Comparison of ENCODE assay signal across 8 mouse cellular contexts in the genomic region with DNA sequence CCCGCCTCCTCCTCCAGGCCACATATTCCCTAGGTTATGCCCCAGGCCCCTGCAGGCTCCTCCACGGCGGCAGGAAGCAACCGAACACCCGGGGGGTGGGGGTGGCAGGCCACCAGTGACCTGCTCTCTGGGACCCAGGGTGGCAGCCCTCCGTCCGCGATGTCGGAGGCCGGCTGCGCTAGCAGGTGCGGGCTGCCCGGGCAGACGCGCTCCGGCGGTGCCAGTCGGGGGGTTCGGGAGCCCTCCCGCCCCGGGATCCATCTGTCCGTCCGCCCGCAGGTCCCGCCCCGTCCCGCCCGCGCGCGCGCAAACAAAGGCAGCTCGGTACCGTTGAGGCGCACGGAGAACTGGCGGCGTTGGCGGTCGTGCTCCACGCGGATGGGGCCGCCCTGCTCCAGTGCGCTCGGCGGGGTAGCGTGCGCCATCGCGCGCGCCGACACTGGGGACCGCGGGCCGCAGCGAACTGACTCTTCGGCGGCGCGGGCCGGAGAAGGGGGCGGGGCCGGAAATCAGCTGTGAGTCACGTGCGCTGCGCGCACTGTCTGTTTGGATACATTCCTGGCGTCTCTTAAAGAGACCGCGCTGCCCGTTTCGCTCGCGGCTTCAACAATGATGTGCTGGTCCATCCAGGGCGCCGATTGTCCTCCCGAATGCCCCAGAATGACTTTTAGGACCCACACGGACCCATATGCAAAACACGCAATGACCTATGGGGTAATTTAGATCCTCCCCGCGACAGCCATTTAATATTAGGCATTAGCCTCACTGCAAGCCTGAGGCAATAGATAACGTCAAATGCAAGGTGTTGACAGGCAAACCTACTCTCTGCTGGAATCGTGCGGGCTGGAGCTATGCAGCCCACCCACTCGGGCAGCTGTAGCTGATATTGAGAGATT. TPM values are rescaled to one million over a fixed set of nuclear protein-coding genes. Genes with fewer than 3 reads are reported as not detected.
DNase-seq lines count a peak whose midpoint lies in the region; ATAC-seq and TF ChIP-seq lines count a peak whose summit lies in the region.

No protein-coding gene starts in this region.

- under 1% methylated on average over 85 of the region's 86 CpGs for WGBS in heart, embryonic 12.5 days
- WGBS in kidney, embryonic 16.5 days, result 0% methylated on average over 86 of the region's 86 CpGs
- under 1% methylated on average over 86 of the region's 86 CpGs for WGBS in liver, adult 2 months

- H3K9me3 ChIP-seq in heart, embryonic 12.5 days (replicated peaks), result no peaks in the 10 kb centered on the region
- no peaks in the 10 kb centered on the region for H3K9me3 ChIP-seq in kidney, embryonic 16.5 days (ENCODE audit: low read length)

- ATAC-seq in erythroblast, adult 5-6 weeks (replicated peaks; ENCODE audit: low FRiP score, poor library complexity, severe bottlenecking), result peak; percentile 89
- peak; percentile 92 for ATAC-seq in heart, embryonic 12.5 days (ENCODE audit: insufficient number of reproducible peaks, low FRiP score)
- peak; percentile 86 for ATAC-seq in kidney, embryonic 16.5 days (ENCODE audit: low FRiP score, low TSS enrichment)
- peak; percentile 87 for ATAC-seq in monocyte, adult 5-6 weeks (replicated peaks; ENCODE audit: insufficient number of reproducible peaks, low FRiP score, low TSS enrichment, poor library complexity, severe bottlenecking)

- peak overlapping the region; percentile 78 for H3K27ac ChIP-seq in heart, embryonic 12.5 days (ENCODE audit: poor library complexity, severe bottlenecking)
- peak overlapping the region; percentile 76 for H3K27ac ChIP-seq in kidney, embryonic 16.5 days (ENCODE audit: low read length)
- peak overlapping the region; percentile 65 for H3K27ac ChIP-seq in liver, adult 2 months (replicated peaks; ENCODE audit: insufficient read depth, low read depth, low read length)

- peak; percentile 91 for DNase-seq in CD4-positive helper T cell, adult 2 months (ENCODE audit: low read depth, low spot score)
- DNase-seq in brain, embryonic 14.5 days (ENCODE audit: low read depth), result peak; percentile 96
- peak; percentile 58 for DNase-seq in liver, adult 2 months (ENCODE audit: extremely low read depth, low read depth, low spot score)
- DNase-seq in spleen, postnatal 36 days (ENCODE audit: low spot score in 2 of 2), result peak; percentile 87 to 91

- no peaks in the 10 kb centered on the region for H3K27me3 ChIP-seq in heart, embryonic 12.5 days (replicated peaks)
- H3K27me3 ChIP-seq in kidney, embryonic 16.5 days (ENCODE audit: insufficient read depth, low read length), result no peaks in the 10 kb centered on the region
- no peaks in the 10 kb centered on the region for H3K27me3 ChIP-seq in liver, adult 2 months (ENCODE audit: control insufficient read depth, insufficient read depth, low read length)

- TF ChIP-seq POLR2A in brain, embryonic 14.5 days (IDR thresholded peaks at IDR 0.05; ENCODE audit: borderline replicate concordance, extremely low read depth, insufficient read depth, insufficient read length, poor library complexity, severe bottlenecking), result peak; percentile 58; the same call in 1 of the 2 replicates
- peak; percentile 64 for TF ChIP-seq POLR2A in liver, adult 2 months (IDR thresholded peaks at IDR 0.05; ENCODE audit: extremely low read depth, insufficient read depth, low read length)

- no peak for TF ChIP-seq CTCF in brain, embryonic 14.5 days (IDR thresholded peaks at IDR 0.05; ENCODE audit: borderline replicate concordance, extremely low read depth, insufficient read depth, insufficient read length)
- TF ChIP-seq CTCF in liver, adult 2 months (IDR thresholded peaks at IDR 0.05; ENCODE audit: low read depth, low read length), result no peak

- H3K4me1 ChIP-seq in heart, embryonic 12.5 days (replicated peaks), result peaks cover 43% of the 10 kb centered on the region
- peaks cover 36% of the 10 kb centered on the region for H3K4me1 ChIP-seq in kidney, embryonic 16.5 days (ENCODE audit: insufficient read depth, low read length)
- peaks cover 15% of the 10 kb centered on the region for H3K4me1 ChIP-seq in liver, adult 2 months (ENCODE audit: control insufficient read depth, insufficient read depth, low read length)

- peaks cover 2% of the 10 kb centered on the region; the same call in 1 of the 2 replicates for H3K36me3 ChIP-seq in heart, embryonic 12.5 days
- H3K36me3 ChIP-seq in kidney, embryonic 16.5 days (ENCODE audit: insufficient read depth, low read length), result no peaks in the 10 kb centered on the region
- no peaks in the 10 kb centered on the region for H3K36me3 ChIP-seq in liver, adult 2 months (ENCODE audit: control insufficient read depth, insufficient read depth, low read length)

- peak overlapping the region; percentile 74 for H3K4me2 ChIP-seq in heart, embryonic 12.5 days
- H3K4me2 ChIP-seq in kidney, embryonic 16.5 days (replicated peaks; ENCODE audit: low read depth, low read length), result peak overlapping the region; percentile 64

- peak overlapping the region; percentile 86 for H3K4me3 ChIP-seq in heart, embryonic 12.5 days
- H3K4me3 ChIP-seq in kidney, embryonic 16.5 days (ENCODE audit: low read length), result peak overlapping the region; percentile 91
- H3K4me3 ChIP-seq in liver, adult 2 months (ENCODE audit: insufficient read depth, low read depth, low read length), result peak overlapping the region; percentile 80

- H3K9ac ChIP-seq in heart, embryonic 12.5 days, result peak overlapping the region; percentile 89
- H3K9ac ChIP-seq in kidney, embryonic 16.5 days (replicated peaks; ENCODE audit: low read length), result peak overlapping the region; percentile 89
- H3K9ac ChIP-seq in liver, adult 2 months (ENCODE audit: low read depth, low read length), result peak overlapping the region; percentile 92

- peaks cover 8% of the 10 kb centered on the region; the same call in 1 of the 2 replicates for H3K79me2 ChIP-seq in liver, adult 2 months (ENCODE audit: control insufficient read depth, insufficient read depth, low read length)

RNA-seq across cellular contexts. Expression of a gene that starts 1.0 kb away (rescaled TPM):
- polyA plus RNA-seq in brain, embryonic 14.5 days (2012; rRNA removed), result 51.5 and 54.6 TPM in 2 replicates
- total RNA-seq in erythroblast, adult 5-6 weeks (2015; ENCODE audit: low replicate concordance), result 6.1 and 7.1 TPM in 2 replicates
- total RNA-seq in erythroblast, adult 5-6 weeks (2017; ENCODE audit: low replicate concordance), result 2.4 and 4.5 TPM in 2 replicates
- polyA plus RNA-seq in heart, embryonic 12.5 days (2016; fragmentation: Nextera tagmentation; extraction: Ambion mirVana), result 22.1 and 25.5 TPM in 2 replicates
- 29.9 and 31.2 TPM in 2 replicates for polyA plus RNA-seq in kidney, embryonic 16.5 days (2015; fragmentation: Nextera tagmentation; extraction: Ambion mirVana)
- total RNA-seq in liver, adult 2 months (2014; rRNA removed), result 1.1 and 2.2 TPM in 2 replicates
- polyA plus RNA-seq in liver, adult 2 months (2012; rRNA removed), result 6.6 and 7.0 TPM in 2 replicates
- total RNA-seq in monocyte, adult 5-6 weeks (2017), result 2.9 to 3.2 TPM (median 3.0 TPM) in 3 replicates

RNA-seq across cellular contexts. Expression of a gene that starts 18.3 kb away (rescaled TPM):
- 14.7 and 17.3 TPM in 2 replicates for polyA plus RNA-seq in brain, embryonic 14.5 days (2012; rRNA removed)
- 28.1 and 29.7 TPM in 2 replicates for total RNA-seq in erythroblast, adult 5-6 weeks (2015; ENCODE audit: low replicate concordance)
- total RNA-seq in erythroblast, adult 5-6 weeks (2017; ENCODE audit: low replicate concordance), result 21.6 and 45.6 TPM in 2 replicates
- polyA plus RNA-seq in heart, embryonic 12.5 days (2016; fragmentation: Nextera tagmentation; extraction: Ambion mirVana), result 77.6 and 78.5 TPM in 2 replicates
- polyA plus RNA-seq in kidney, embryonic 16.5 days (2015; fragmentation: Nextera tagmentation; extraction: Ambion mirVana), result 138 and 142 TPM in 2 replicates
- 25.7 and 30.3 TPM in 2 replicates for total RNA-seq in liver, adult 2 months (2014; rRNA removed)
- 36.9 and 39.7 TPM in 2 replicates for polyA plus RNA-seq in liver, adult 2 months (2012; rRNA removed)
- 22.4 to 28.9 TPM (median 27.8 TPM) in 3 replicates for total RNA-seq in monocyte, adult 5-6 weeks (2017)

RNA-seq across cellular contexts. Expression of a gene that starts 34.5 kb away (rescaled TPM):
- 58.8 and 80.1 TPM in 2 replicates for polyA plus RNA-seq in brain, embryonic 14.5 days (2012; rRNA removed)
- 1.9 and 8.8 TPM in 2 replicates for total RNA-seq in erythroblast, adult 5-6 weeks (2015; ENCODE audit: low replicate concordance)
- total RNA-seq in erythroblast, adult 5-6 weeks (2017; ENCODE audit: low replicate concordance), result 7.2 and 13.5 TPM in 2 replicates
- 52.6 and 53.9 TPM in 2 replicates for polyA plus RNA-seq in heart, embryonic 12.5 days (2016; fragmentation: Nextera tagmentation; extraction: Ambion mirVana)
- 72.0 and 79.6 TPM in 2 replicates for polyA plus RNA-seq in kidney, embryonic 16.5 days (2015; fragmentation: Nextera tagmentation; extraction: Ambion mirVana)
- total RNA-seq in liver, adult 2 months (2014; rRNA removed), result 19.8 and 20.0 TPM in 2 replicates
- polyA plus RNA-seq in liver, adult 2 months (2012; rRNA removed), result 48.9 and 67.8 TPM in 2 replicates
- total RNA-seq in monocyte, adult 5-6 weeks (2017), result 37.3 to 47.4 TPM (median 46.5 TPM) in 3 replicates

Comparison
In these comparisons a context has a peak if more than half of its experiments do, and no peak if none do; other contexts are left out.
1. Peak in every context shown above with its lines: DNase-seq, ATAC-seq, H3K4me3 ChIP-seq and H3K27ac ChIP-seq.